Mouse (Mus musculus) NIH3T3 (cell line): ENCODE results near the gene Scgb2b3.

Source experiments
- DNase-seq: peaks from one replicate; pipeline ENCODE4 v3.0.0-alpha.2; 2012; ENCODE audit warnings: low read depth

Gene Scgb2b3

DNA sequence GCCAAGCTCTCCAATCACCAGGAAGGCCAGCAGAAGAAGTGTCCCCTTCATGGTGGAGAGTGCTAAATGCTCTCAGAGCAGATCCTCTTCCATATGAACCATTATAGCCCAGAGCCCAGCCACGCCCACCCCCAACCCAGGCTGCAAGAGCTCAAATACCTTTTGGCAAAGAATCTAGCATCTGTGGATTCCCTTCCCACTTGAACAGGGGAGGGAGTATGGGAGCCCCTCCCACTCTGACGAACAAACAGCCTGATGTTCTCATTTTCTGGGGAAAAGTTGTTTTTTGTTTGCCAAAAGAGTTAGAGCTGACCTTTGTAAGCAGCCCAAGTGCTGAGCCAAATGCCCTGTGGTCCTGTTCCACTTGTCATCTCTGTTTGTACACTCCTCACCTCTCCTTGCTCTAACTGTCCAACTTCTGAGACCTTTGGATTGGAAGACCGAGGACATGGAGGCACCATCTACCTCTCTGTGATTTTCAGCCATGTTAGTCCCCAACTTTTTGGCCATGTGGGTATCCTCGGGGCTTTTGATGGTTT is at the start of gene Scgb2b3:
TSS of gene Scgb2b3 (minus strand) at position 51 of the 539 bp plus-strand sequence.
- DNase-seq = no peak

DNA sequence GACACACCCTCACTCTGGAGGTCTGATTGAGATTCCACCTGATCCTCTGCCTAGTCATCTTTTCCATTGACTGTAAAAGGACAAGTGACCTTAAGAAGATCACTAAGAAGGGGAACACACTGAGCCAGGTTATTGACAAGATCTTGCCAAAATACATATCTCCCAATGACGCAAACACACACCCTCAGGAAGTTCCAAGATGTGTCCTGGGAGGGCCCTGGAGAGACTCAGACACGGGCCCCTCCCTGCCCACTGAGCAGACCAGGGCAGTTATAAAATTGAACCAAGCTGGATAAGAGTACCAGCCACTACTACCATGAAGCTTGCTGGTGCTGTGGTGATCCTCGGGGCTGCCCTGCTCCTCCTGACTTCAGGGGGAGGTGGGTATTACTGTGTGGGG is 13.4 kb upstream of the Scgb2b3 start, which contains the start of gene Scgb1b3:
TSS of gene Scgb1b3 (plus strand) at position 301 of the 400 bp plus-strand sequence.
- no peak for DNase-seq
